Mouse (Mus musculus): Measurements from ENCODE around the gene Rpl10a.

The Rpl10a gene

DNA sequence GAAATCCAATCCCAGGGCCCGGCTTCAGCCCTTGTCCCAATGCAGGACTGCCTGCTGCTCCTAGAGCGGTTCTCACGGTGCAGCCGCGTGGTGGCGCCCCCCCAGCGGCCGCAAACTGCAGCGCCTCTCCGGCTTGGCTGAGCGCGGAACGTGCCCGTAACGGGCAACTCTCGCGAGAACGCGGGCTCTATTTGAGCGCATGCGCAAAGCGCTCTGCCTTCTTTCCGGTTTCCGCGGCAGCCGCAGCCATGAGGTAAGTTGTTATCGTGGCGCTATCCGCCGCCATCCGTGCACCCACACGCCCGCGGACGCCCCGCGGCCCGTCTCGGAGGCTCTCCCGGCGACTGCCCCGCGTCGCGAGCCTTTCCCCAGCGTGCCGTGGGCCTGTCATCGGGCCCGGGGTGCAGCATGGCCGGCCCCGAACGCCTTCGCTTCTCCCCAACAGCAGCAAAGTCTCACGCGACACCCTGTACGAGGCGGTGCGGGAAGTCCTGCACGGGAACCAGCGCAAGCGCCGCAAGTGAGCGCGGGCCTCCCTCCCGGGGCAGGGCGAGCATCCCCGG is at the start of gene Rpl10a:
Gene Rpl10a (plus strand): TSS at position 106 of the 563 bp plus-strand sequence.
- peak; percentile 99 for DNase-seq

DNA sequence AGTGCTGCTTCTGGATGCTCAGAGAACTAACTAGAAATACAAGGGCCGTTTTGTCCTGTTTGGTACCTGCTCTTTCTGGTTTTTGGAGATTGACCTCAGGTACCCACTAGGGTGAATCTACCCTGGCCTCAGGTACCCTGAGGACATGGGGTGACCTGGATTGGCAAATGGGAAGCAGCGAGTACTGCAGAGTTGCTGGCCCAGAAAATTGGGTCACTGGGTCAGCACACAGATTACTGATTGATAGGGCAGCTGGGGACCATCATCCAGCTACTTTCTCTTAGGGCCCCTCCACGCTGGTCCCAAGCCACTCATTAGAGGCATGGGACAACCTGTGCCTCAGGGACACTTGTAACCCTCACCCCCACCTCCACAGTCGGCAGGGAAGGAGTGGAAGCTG is 49.0 kb upstream of the Rpl10a start:
- no peak for DNase-seq

DNA sequence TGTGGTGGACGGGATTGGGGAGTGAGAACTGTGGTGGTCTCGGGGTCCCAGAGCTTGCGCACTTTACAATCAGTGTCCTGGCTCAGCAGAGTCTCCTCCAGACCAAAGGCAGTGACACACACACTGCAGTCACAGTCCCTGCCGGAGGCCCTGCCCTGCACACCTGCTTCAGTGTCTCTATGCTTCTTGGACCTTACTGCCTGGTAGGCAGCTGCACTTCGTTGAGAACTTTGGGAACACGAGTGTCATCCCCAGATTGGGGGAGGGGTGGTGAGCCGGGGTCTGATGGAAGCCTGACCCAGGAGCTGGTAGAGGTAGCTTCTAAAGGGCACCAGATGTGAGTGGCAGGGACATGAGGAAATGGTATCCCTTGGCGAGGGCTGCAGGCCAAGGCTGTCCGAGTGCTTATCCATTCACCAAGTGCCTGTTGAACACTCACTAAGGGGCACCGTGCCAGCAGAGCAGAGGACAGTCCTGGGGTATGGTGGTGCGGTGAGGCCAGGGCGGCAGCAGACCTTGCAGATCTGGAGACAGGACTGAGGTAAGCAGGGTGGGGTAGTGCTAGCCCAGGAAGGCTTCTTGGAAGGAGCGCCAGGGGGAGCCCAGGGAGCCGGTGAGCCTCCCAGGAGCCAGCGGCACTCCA is 48.4 kb upstream of the Rpl10a start:
- DNase-seq, result no peak

DNA sequence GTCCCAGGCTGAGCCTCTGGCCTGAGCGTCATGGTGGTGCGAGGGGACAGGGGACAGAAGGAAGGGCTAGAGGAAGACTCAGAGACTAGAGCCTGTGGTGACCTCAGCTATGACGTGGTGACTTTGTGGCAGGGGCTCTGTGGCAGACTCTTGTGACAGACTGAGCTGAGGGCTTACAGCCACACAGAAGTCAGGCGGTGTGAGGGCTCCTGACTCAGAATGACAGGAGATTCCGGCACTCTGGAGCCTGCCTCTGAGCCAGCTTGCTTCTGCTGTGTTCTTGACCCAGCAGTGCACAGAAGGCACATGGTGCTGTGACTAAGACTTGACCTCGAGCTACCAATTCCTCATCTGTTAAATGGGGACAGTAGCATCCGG is 47.9 kb upstream of the Rpl10a start:
- no peak for DNase-seq

DNA sequence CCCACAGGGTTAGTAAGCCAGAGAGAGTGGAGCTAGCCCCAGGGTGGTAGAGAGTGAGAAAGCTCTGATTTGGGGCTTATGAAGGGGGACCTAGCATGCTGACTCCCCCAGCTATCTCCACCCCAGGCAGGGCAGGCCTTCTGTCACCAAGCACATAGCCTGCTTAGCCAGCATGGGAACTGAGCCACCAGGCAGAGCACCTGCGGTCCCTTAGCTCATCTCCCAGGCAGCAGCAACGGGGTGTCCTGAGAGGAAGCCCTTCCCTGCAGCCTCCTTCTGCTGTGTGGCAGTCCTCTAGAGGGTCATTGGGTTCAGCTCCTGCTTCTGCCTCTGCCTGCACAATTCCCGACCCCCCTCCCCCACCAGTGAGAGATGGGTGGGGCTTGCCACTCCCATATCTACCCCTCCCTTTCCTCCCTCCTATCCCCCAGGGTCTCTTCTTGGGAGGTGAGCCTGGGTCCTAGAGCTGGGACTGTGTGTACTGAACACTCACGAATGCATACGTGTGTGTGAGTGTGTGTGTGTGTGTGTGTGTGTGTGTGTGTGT is 47.4 kb upstream of the Rpl10a start:
- DNase-seq, result no peak

DNA sequence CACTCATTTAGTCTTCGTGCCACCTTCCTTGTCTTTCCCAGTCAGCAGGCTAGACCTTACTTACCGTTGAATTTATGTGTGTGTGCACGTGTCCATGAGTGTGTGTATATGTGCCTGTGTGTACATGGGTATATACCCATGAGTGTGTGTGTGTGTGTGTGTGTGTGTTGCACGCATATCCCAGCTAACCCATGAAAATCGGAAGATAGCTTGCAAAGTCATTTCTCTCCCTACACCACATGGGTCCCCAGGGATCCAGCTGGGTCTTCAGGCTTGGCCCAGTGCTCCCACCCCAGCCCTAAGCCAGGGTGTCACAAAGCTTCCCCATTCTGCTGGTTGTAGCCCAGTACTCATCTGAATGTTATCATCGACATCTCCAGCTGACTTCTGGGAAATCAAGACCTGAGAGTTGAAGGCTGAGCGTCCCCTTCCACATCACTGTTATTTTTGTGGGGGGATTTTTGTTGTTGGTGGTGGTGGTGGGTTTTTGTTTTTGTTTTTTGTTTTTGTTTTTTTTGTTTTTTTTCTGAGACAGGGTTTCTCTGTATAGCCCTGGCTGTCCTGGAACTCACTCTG is 46.3 kb upstream of the Rpl10a start:
- DNase-seq, result no peak

DNA sequence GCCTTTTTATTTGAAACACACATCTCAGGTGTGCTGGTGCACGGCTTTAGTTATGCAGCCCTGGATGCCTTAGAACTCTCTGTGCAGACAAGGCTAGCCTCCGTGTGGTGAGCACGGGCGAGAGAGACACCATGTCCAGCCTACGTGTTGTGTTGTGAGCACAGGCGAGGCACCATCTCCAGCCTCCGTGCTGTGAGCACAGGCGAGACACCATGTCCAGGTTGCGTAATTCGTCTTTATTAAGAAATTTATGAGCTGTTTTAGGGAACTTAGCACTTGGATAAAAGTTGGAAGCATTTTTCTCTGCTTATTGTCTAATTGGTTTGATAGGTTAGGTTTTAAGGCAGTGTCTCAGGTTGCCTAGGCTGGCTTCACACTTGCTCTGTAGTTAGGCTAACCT is 45.1 kb upstream of the Rpl10a start:
- DNase-seq, result no peak

DNA sequence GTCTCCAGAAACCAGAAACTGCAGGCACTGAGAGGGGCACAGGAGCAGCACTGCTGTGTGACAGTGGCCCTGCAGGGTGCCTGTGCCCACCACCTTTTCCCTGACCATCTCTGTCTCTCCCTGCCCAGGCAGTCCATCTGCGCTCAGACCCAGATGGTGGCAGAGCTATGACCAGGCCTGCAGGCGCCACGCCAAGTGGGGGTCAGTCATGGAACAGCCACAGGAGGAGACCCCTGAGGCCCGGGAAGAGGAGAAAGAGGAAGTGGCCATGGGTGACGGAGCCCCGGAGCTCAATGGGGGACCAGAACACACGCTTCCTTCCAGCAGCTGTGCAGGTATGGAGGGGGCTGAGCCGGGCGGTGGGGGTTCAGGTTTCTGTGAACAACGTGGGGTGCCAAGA is 42.1 kb upstream of the Rpl10a start:
- no peak for DNase-seq

DNA sequence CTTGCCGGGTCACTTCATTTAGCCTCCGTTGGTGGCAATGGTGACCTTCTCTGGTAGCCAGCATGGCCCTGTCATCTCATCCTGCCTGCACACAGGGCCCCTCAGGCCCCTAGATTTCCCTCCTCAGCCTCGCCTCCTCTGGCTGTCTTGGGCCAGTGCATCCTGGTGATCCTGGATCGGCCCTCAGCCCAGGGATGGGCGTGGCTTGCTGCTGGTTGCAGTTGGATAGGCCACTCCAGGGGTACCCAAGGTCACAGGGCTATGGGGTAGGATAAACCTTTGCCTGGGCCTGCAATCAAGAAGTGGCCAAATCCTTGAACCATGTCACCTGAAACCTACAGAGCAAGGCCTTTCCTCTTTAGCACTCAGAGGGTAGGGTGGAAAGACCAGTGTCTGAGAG is 41.3 kb upstream of the Rpl10a start:
- no peak for DNase-seq

DNA sequence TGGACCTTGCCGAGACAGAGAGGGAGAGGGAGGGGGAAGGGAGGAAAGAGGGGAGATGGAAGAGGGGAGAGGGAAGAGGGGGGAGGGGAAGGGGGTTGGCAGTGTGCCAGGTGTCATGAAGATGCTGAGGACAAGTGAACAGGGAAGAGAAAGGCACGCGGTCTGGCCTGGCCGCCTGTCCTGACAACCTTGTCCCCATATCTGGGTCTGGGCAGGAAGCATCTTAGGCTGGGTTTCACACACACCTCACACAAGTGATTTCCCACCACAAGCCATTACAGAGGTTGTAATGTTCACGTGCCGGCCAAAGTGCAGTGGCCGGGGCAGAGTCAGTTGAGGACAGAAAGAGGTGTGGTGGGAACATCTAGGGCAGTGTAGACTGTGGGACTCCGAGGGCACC is 40.7 kb upstream of the Rpl10a start:
- no peak for DNase-seq

DNA sequence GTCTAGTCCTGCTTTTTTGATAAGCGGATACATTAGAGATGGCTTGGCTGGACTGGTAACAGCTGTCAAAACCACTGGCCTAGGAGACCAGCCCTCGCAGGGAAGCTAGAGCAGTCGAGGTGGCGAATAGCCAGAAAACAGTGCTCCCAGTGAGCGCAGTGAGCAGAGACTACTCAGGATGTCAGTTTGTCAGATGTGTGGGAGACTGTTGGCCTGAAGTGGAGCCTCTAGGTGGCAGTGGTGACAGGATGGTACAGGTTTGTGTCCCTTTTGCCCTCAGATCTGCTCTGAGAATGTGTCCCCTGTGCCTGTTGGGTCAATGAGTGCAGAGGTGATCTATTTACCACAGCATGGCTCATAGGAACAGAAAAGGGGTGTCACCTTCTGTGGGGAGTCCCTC is 40.3 kb upstream of the Rpl10a start:
- DNase-seq, result no peak

DNA sequence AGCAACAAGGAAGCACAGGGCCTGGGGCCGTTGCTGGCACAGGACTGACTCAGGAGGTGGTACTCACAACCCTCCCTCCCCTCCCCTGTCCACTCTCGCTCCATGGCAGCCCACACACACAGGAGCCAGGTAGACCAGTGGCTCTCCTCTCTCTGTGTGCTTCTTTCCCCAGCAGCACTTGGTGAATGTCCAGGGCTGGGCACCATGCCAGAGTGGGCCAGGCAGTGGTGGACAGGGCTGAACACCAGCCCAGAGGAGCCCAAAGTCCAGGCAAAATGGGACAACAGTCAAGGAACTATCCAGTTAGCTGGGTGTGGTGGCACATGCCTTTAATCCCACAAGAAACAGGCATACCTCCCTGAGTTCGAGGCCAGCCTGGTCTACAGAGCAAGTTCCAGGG is 38.0 kb upstream of the Rpl10a start:
- peak; percentile 66 for DNase-seq

DNA sequence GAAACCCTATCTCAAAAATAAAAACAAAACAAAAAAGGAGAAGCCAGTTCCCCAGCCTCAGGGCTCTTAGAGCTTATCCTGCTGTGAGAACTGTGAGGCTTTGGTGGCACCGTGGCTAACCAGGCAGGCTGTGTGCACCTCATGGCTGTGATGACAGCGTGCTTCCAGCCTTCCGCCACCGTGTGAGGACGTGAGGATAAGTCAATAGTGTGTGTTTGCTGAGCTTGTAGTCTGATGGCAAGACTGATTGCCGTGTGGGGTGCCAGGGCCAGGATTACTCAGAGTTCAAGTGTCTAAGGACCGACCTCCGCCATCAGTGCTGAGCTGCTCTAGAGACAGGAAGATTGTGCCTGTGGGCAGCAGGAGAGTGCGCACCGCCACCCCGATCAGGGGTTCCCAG is 37.6 kb upstream of the Rpl10a start:
- DNase-seq, result no peak

DNA sequence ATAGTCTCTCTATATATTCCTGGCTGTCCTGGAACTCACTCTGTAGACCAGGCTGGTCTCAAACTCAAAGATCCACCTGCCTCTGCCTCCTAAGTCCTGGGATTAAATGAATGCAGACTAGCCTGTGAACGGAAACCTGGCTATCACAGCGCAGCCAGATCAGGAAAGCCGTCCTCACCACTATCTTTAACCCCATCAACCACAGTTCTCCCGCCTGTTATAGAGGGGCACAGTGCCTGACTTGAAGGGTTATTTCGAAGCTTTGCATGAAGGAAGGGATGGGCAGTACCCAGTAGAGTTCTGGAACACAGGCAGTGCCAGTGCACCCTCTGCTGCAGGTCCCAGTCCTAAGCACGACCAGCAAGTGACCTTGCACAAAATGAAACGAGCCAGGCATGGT is 36.9 kb upstream of the Rpl10a start:
- no peak for DNase-seq

DNA sequence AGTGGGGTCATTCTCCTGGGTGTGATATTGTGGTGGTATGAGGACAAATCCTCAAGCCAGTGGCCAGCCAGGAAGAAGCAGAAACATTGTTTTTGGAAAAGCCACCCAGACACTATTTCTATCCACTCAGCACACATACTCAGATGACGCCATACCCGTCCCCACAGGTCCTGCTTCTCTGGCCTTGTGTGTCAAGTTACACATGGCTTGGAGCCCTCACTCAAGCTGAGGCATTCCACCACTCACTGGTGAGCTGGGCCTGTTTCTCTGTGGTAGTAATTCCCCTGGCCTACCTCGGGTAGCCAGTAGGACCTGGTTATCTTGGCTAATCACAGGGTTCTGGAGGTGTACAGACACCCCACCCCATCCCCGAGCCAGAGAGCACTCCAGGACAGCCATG is 34.6 kb upstream of the Rpl10a start:
- DNase-seq, result no peak

DNA sequence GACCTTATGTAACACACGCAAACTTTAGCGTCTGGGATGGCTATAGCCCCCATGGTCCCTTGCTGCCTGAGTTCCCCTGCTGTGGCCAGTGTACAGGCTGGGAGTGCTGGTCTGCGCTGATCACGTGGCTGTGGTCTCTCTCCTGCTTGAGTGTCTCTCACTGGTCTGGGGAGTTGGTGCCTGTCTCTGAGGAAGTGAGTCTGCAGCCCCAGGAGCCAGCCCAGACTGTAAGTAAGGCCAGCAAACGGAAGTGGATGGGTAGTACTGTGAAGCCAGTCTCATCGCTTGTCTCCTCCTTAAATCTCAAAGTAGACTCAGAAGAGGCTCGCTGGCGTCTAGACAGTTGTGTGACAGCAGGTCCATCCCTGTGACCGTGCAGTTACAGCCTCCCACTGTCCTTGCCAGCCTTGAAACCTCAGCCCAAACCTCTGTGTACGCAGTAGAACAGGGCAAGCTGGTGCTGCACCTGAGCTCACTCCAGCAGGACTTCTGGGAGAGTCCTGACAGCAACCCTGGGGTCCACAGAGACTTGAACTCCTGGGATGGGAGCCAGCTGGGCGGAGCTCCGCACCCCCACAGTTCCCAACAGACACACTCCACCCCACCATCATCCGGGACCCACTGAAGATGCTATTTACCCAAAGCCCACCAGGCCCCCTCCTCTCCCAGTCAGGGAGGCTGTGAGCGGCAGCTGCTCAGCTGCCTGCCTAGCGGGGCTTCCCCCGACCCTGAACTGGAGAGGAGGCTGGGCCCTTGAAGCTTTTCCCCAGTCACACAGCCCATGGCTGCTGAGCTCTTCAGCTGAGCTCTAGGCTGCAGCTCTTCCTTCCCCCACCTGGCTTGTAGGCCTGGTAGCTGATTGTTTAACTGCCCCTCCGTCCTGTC is 33.6 kb upstream of the Rpl10a start:
- DNase-seq, result no peak

DNA sequence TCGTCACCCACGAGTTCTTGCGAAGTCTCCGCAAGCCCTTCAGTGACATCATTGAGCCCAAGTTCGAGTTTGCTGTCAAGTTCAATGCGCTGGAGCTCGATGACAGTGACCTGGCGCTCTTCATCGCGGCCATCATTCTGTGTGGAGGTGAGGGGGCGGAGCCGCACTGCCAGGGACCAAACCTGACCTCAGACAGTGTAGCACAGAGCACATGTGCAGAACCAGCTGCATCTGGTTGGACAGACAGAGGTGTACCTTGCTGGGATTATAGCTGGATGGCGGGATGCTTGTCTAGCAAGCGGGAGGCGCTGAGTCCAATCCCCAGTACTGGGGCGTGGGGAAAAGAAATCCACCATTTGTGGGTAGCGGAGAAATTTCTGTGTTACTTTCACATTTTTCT is 29.4 kb upstream of the Rpl10a start:
- no peak for DNase-seq

DNA sequence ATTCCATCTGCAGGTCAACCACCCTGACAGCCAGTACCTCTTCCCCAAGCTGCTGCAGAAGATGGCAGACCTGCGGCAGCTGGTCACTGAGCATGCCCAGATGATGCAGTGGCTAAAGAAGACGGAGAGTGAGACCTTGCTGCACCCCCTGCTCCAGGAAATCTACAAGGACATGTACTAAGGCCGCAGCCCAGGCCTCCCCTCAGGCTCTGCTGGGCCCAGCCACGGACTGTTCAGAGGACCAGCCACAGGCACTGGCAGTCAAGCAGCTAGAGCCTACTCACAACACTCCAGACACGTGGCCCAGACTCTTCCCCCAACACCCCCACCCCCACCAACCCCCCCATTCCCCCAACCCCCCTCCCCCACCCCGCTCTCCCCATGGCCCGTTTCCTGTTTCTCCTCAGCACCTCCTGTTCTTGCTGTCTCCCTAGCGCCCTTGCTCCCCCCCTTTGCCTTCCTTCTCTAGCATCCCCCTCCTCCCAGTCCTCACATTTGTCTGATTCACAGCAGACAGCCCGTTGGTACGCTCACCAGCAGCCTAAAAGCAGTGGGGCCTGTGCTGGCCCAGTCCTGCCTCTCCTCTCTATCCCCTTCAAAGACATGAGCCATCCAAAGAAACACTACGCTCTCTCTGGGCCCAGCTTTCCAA is 28.5 kb upstream of the Rpl10a start:
- DNase-seq, result no peak

DNA sequence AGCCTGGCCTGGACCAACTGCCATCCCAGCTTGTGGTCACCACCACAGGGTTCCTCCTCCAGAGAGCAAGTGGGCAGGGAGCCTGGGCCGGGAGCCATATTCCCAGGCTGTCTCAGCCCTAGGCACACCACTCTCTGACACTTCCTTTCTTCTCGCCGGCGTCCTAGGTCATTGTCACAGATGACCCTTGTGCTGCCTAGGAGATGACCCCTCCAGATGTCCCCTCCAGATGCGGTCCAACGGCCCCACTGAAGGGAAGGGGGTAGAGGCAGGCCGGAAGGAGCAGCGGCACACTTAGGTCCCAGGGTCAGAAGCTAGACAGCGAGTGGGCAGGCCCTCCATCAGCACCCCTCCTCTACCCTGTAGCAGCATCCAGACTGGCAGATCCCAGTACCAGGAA is 27.9 kb upstream of the Rpl10a start:
- no peak for DNase-seq

DNA sequence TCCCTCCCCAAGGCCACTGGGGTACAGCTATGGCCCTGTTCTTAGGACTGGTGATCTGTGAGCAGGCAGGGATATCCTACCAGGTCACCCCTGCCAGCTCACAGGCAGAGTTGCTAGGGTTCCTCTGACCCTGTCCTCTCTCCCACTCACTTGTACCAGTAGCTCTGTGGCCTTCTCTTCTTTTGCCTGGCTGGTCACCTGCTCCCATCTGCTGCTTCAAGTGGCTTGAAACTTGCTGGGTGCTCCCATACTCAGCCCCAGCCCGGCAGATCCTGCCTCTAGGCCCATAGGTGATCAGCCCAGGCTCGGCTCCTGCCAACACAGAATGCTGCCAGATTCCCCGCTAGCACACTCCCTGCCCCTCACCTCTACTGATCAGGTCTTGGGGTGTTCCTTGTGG is 27.4 kb upstream of the Rpl10a start:
- DNase-seq, result no peak

DNA sequence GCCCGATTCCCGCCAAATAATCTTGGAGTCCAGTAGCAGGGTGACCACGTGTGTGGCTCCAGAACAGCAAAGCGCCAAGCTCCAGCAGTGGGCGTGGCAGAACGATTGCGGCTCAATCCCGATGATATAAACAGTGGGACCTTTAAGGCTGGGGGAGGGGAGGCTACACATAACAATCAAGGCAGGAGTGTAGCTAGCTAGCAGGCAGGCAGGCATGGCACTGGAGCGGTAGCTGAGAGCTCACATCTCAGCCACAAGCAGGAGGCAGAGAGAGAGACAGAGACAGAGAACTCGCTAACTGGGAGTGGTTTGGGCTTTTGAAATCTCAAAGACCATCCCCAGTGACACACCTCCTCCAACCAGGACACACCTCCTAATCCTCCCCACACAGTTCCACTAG is 23.1 kb upstream of the Rpl10a start:
- DNase-seq, result no peak

DNA sequence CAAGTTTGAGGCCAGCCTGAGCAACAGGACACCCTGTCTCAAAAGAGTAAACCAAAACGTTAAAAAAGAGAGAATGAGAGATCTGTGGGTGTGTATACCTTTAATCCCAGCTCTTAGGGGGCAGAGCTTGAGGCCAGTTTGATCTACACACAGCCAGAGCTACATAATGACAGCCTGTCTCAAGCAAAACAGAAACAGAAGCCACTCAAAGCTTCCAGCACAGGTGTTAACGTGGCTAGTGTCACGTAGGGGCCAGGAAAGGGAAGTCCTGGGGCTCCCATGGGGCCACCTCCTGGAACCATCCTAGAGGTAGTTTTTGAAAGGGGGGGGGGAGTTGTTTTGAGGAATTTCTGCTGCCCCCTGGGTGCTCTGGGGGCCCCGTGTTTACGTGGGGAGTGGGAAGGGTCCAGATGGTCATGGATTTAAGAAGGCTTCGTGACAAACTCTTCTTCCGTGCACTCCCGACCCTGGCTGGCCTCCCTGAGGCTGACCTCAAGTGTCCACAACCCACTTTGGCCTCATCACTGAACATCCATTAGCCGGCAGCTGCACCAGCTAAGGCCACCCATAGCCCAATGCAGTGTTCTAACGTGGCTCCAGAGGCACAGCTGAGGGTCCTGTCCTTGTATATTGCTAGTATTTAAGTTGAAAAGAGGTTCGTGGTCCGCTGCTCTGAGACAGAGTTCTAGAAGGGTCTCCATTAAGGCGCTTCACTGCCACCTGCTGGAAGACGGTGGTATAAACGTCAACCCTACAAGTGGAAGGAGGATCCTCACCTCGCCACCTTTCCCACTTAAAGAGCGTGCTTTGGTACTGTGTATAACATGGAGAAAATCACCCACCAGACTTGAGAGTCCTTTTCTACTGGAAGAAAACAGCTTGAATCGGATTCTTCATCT is 19.7 kb upstream of the Rpl10a start:
- DNase-seq, result peak; percentile 95

All from right cerebral cortex, postnatal 14 days (tissue).